Mouse (Mus musculus): ENCODE measurements around the gene Lins1. TPM values are rescaled to one million over a fixed set of nuclear protein-coding genes. Genes with fewer than 3 reads are reported as not detected.
A peak's percentile ranks its signal among the peaks of the same experiment; 100 is the strongest.

Gene Lins1
- polyA plus RNA-seq, 1 experiment from 2014 or later = 13.6 TPM

DNA sequence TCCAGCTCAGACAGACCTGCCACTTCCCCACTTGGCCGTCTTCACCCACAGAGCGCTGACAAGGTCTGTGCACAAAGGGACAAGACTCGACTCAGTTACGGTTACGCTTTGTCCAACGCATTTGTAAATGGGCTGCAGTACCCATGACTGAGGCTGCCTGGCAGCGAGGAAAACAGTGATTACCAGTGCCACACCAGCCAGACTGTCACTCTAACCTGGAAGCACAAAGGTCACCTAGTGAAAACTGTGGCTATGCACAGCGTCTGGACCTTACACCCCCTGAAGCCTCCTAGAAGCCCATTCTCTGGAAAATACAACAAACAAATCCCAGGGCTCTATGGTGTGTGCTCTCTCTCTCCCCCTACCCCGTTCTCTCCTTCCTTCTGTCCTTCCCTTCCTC, 34.2 kb upstream of the Lins1 start:
- no peak for ATAC-seq (replicated peaks; ENCODE audit: low FRiP score, low read depth)
- Histone ChIP-seq H3K9me3 (replicated peaks; ENCODE audit: low read length) (no peaks in the 10 kb centered on the region), H3K36me3 (ENCODE audit: insufficient read depth, low read length) (peaks cover 29% of the 10 kb centered on the region; the same call in 1 of the 2 replicates), H3K27ac (no peak overlapping the region), H3K27me3 (ENCODE audit: insufficient read depth, low read length) (no peaks in the 10 kb centered on the region), H3K4me1 (replicated peaks; ENCODE audit: insufficient read depth, low read length) (0 out of 2 replicates have a peak, but pooled peaks cover 5% of the 10 kb centered on the region), H3K9ac (ENCODE audit: low read depth, low read length) (no peak overlapping the region), H3K4me2 (ENCODE audit: low read length) (no peak overlapping the region), H3K4me3 (replicated peaks; ENCODE audit: low read depth, low read length) (no peak overlapping the region)
- DNase-seq (ENCODE audit: low spot score) = no peak
- TF ChIP-seq CTCF (IDR thresholded peaks at IDR 0.05; ENCODE audit: low read depth) = no peak
- 84% methylated on average over 9 of the region's 9 CpGs for WGBS

DNA sequence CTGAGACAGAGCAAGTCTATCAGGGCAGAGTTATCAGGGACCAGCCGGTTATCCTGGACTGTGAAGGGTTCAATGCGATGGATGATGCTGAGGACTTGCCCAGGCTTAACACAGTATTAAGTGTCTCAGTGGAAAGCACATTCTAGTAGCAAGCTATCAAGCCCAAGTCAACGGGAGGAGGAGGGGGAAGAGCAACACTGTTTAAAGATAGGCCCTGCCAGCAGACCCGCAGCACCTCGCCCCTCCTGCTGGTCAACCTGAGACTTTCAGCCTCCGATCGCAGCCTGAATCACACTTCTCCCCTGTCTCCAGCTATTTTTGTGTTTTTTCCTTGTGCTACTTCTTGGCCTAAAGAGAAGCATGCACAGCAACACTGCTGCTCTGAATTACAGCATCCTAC, 29.4 kb upstream of the Lins1 start:
- DNase-seq (ENCODE audit: low spot score) (peak; percentile 77), ATAC-seq (replicated peaks; ENCODE audit: low FRiP score, low read depth) (peak; percentile 37; the same call in 1 of the 2 replicates)
- H3K4me1 ChIP-seq (replicated peaks; ENCODE audit: insufficient read depth, low read length) = no peaks in the 10 kb centered on the region
- no peak overlapping the region for H3K4me3 ChIP-seq (replicated peaks; ENCODE audit: low read depth, low read length)
- H3K27me3 ChIP-seq (ENCODE audit: insufficient read depth, low read length) = no peaks in the 10 kb centered on the region
- H3K27ac ChIP-seq = no peak overlapping the region
- peak; percentile 68 for TF ChIP-seq CTCF (IDR thresholded peaks at IDR 0.05; ENCODE audit: low read depth)
- peaks cover 22% of the 10 kb centered on the region; the same call in 1 of the 2 replicates for H3K36me3 ChIP-seq (ENCODE audit: insufficient read depth, low read length)
- no peak overlapping the region for H3K9ac ChIP-seq (ENCODE audit: low read depth, low read length)
- no peaks in the 10 kb centered on the region for H3K9me3 ChIP-seq (replicated peaks; ENCODE audit: low read length)
- 59% methylated on average over 7 of the region's 7 CpGs for WGBS
- H3K4me2 ChIP-seq (ENCODE audit: low read length) = no peak overlapping the region

DNA sequence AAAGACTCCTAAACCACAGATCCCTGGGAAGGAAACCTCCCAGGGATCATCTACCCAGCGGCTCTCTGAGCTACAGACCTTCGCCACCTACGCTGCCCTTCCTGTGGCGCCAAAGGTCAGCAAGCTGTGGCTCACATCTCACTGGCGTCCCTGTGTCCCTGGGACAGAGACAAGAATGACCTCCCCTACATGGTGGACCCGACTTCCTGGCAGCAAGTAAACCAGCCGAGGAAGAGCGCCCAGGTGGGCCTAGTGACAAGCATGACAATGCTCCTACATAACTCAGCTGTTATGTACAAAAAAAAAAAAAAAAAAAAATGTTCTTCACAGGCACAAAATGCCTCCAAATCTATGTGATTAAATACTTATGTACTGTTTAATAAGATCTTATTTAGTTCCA, 28.7 kb upstream of the Lins1 start:
- no peak for TF ChIP-seq CTCF (IDR thresholded peaks at IDR 0.05; ENCODE audit: low read depth)
- Histone ChIP-seq H3K4me2 (ENCODE audit: low read length) (no peak overlapping the region), H3K9ac (ENCODE audit: low read depth, low read length) (no peak overlapping the region), H3K27ac (no peak overlapping the region), H3K4me3 (replicated peaks; ENCODE audit: low read depth, low read length) (no peak overlapping the region), H3K4me1 (replicated peaks; ENCODE audit: insufficient read depth, low read length) (no peaks in the 10 kb centered on the region), H3K27me3 (ENCODE audit: insufficient read depth, low read length) (no peaks in the 10 kb centered on the region), H3K9me3 (replicated peaks; ENCODE audit: low read length) (no peaks in the 10 kb centered on the region), H3K36me3 (ENCODE audit: insufficient read depth, low read length) (0 out of 2 replicates have a peak, but pooled peaks cover 15% of the 10 kb centered on the region)
- ATAC-seq (replicated peaks; ENCODE audit: low FRiP score, low read depth) = no peak
- no peak for DNase-seq (ENCODE audit: low spot score)
- WGBS = 55% methylated on average over 8 of the region's 8 CpGs

DNA sequence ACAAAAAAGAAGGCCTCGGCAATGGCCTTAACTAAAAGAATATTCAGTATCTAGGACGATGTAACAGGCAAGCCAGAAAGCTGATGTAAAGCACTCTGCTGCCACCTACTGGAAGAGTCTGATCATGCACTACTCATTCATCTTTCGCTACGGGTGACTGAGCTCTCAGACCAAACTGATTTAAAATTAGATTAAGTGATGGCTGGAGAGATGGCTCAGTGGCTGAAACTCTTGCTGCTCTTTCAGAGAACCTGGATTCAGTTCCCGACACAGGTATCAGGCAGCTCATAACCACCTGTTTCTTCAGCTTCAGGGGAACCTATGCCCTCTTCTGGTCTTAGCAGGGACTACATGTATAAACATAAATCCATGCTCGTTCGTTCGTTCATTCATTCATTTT, 28.1 kb upstream of the Lins1 start:
- no peak for ATAC-seq (replicated peaks; ENCODE audit: low FRiP score, low read depth)
- H3K9ac ChIP-seq (ENCODE audit: low read depth, low read length) = no peak overlapping the region
- H3K27ac ChIP-seq = no peak overlapping the region
- no peaks in the 10 kb centered on the region for H3K4me1 ChIP-seq (replicated peaks; ENCODE audit: insufficient read depth, low read length)
- peak overlapping the region; percentile 17 for H3K4me2 ChIP-seq (ENCODE audit: low read length)
- peak; percentile 97 for TF ChIP-seq CTCF (IDR thresholded peaks at IDR 0.05; ENCODE audit: low read depth)
- no peak overlapping the region for H3K4me3 ChIP-seq (replicated peaks; ENCODE audit: low read depth, low read length)
- H3K27me3 ChIP-seq (ENCODE audit: insufficient read depth, low read length) = no peaks in the 10 kb centered on the region
- peak; percentile 93 for DNase-seq (ENCODE audit: low spot score)
- 23% methylated on average over 8 of the region's 8 CpGs for WGBS
- H3K36me3 ChIP-seq (ENCODE audit: insufficient read depth, low read length) = 0 out of 2 replicates have a peak, but pooled peaks cover 18% of the 10 kb centered on the region
- no peaks in the 10 kb centered on the region for H3K9me3 ChIP-seq (replicated peaks; ENCODE audit: low read length)

DNA sequence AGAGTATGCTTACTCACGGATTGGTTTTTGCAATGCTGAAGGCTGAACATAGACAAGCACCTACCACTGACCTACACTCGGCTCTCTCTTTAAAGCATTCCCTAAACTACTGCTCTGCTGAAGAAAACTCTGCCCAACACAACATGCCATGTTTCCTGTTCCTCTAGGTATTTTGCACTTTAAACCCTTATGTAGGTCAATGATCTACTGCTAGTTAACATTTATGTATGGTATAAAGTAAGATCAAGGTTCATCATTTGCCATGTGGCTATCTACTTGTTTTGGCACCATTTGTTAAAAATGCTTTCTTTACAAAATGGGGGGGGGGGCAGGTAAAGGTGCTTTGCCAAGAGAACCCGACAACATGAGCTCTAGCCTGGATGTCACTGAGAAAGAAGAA, 26.1 kb upstream of the Lins1 start:
- 76% methylated on average over 3 of the region's 3 CpGs for WGBS
- Histone ChIP-seq H3K4me3 (replicated peaks; ENCODE audit: low read depth, low read length) (no peak overlapping the region), H3K4me2 (ENCODE audit: low read length) (no peak overlapping the region), H3K27ac (0 out of 2 replicates have a peak overlapping the region, but pooled peaks have one; percentile 31), H3K27me3 (ENCODE audit: insufficient read depth, low read length) (no peaks in the 10 kb centered on the region), H3K36me3 (ENCODE audit: insufficient read depth, low read length) (0 out of 2 replicates have a peak, but pooled peaks cover 12% of the 10 kb centered on the region), H3K9me3 (replicated peaks; ENCODE audit: low read length) (no peaks in the 10 kb centered on the region), H3K4me1 (replicated peaks; ENCODE audit: insufficient read depth, low read length) (no peaks in the 10 kb centered on the region), H3K9ac (ENCODE audit: low read depth, low read length) (no peak overlapping the region)
- ATAC-seq (replicated peaks; ENCODE audit: low FRiP score, low read depth) (peak; percentile 55; the same call in 1 of the 2 replicates), DNase-seq (ENCODE audit: low spot score) (peak; percentile 11)
- no peak for TF ChIP-seq CTCF (IDR thresholded peaks at IDR 0.05; ENCODE audit: low read depth)

DNA sequence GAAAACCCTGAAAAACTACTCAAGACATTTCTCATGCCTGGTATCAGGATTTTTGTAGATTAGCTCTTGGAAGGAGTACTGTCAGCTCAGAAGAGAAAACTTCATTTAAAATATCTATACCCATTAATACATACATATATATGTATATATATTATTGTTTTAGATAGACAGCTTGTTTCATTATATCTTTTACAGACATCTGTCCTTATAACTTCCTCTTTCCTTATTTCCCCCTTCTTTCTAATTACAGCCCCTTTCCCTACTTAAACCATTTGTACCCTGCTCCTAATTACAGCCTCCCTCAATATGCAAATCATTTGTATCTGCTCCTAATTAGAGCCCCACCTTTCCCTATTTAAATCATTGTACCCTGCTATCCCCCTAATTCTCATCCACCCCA, 22.6 kb upstream of the Lins1 start:
- no peaks in the 10 kb centered on the region for H3K27me3 ChIP-seq (ENCODE audit: insufficient read depth, low read length)
- 0 out of 2 replicates have a peak, but pooled peaks cover 17% of the 10 kb centered on the region for H3K36me3 ChIP-seq (ENCODE audit: insufficient read depth, low read length)
- no peak overlapping the region for H3K4me3 ChIP-seq (replicated peaks; ENCODE audit: low read depth, low read length)
- H3K4me2 ChIP-seq (ENCODE audit: low read length) = no peak overlapping the region
- no peak for DNase-seq (ENCODE audit: low spot score)
- H3K9ac ChIP-seq (ENCODE audit: low read depth, low read length) = no peak overlapping the region
- TF ChIP-seq CTCF (IDR thresholded peaks at IDR 0.05; ENCODE audit: low read depth) = no peak
- ATAC-seq (replicated peaks; ENCODE audit: low FRiP score, low read depth) = no peak
- H3K9me3 ChIP-seq (replicated peaks; ENCODE audit: low read length) = no peaks in the 10 kb centered on the region
- no peaks in the 10 kb centered on the region for H3K4me1 ChIP-seq (replicated peaks; ENCODE audit: insufficient read depth, low read length)
- no peak overlapping the region for H3K27ac ChIP-seq

DNA sequence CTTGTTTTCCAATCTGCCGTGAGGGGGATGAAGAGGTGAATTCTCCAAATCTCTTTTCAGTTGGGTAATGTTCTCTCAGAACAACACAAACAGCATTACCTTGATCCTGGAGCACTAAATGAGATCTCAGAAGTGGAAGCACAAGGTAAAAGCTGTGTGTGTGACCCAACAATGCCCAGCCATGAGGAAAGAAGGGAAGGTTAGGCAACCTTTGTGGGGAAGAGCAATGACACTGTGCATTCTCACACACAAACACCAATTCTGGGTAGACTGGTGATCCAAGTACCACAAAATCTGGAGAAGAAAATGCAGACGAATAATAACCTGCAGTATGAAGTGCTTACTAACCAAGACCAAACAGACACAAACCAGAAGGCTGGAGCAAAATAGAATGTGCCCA, 13.9 kb upstream of the Lins1 start:
- 94% methylated on average over 2 of the region's 2 CpGs for WGBS
- Histone ChIP-seq H3K4me2 (ENCODE audit: low read length) (no peak overlapping the region), H3K4me1 (replicated peaks; ENCODE audit: insufficient read depth, low read length) (no peaks in the 10 kb centered on the region), H3K4me3 (replicated peaks; ENCODE audit: low read depth, low read length) (no peak overlapping the region), H3K27me3 (ENCODE audit: insufficient read depth, low read length) (no peaks in the 10 kb centered on the region), H3K36me3 (ENCODE audit: insufficient read depth, low read length) (peaks cover 67% of the 10 kb centered on the region), H3K27ac (no peak overlapping the region), H3K9me3 (replicated peaks; ENCODE audit: low read length) (no peaks in the 10 kb centered on the region), H3K9ac (ENCODE audit: low read depth, low read length) (no peak overlapping the region)
- ATAC-seq (replicated peaks; ENCODE audit: low FRiP score, low read depth) = no peak
- no peak for DNase-seq (ENCODE audit: low spot score)
- TF ChIP-seq CTCF (IDR thresholded peaks at IDR 0.05; ENCODE audit: low read depth) = no peak

Data from kidney, postnatal 0 days (tissue).